Mouse (Mus musculus) erythroblast, adult 5-6 weeks (primary cell): ENCODE measurements around the gene Pparg. TPM values are rescaled to one million over a fixed set of nuclear protein-coding genes. Genes with fewer than 3 reads are reported as not detected.
A peak's percentile ranks its signal among the peaks of the same experiment; 100 is the strongest.

Experiments
- ATAC-seq: replicated peaks from 2 replicates; pipeline ENCODE4 v1.8.0; 2016; ENCODE audit warnings: moderate number of reproducible peaks, mild to moderate bottlenecking, moderate TSS enrichment, inconsistent platforms; ENCODE audit not compliant: poor library complexity, low FRiP score, severe bottlenecking
- total RNA-seq, 2 experiments: library from RNA; stranded (forward) in 1 of 2; stranded (reverse) in 1 of 2; fragments of 150-400 nt in 1 of 2; fragments of 200-764, 138-1000 nt in 1 of 2; gene quantifications; 2 replicates each; pipeline versions ENCODE4 v1.2.3 to v1.2.4; 2015 to 2017; ENCODE audit warnings: low replicate concordance in 2 of 2

Gene Pparg
- total RNA-seq, 2 experiments from 2014 or later = 2.9 to 3.5 TPM

DNA sequence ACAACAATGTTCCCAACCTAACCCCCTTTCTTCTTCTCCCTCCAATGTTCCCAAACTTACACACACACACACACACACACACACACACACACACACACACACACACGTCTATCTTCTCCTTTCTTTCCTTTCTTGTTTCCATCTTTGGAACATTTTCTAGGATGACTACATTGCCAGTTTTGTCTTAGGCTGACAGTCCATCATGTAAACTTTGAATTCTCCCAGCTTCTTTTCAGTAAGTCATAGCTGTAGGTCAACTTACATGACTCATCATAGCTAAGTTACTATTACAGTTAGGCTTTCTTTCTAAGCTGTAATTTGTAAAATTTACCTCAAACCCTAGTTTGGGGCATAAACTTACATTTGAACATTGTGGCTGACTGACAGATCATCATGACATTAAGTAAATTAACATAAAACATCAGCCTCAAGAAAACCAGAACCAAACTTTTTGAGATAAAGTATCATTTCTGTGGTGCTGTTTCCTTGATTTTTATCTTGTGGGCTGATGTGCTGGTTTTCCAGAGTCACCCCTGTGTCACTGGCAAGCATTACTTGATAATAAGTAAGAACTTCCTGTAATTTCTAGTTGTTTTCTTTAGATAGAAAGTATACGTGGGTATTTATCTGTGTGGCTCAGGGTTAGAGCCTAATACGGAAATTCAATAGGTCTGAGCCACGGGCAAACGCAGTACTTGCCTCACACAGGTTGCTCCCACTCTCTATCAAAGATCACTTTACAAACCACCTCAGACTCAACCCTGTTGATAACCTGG is 79.7 kb downstream of the Pparg start:
- no peak for ATAC-seq

- no peak for ATAC-seq
Observed at GRCm38 (mm10) chr6:115452501-115452900, 91.8 kb downstream of the Pparg start.

- no peak for ATAC-seq
Observed at GRCm38 (mm10) chr6:115462743-115463337, 102.1 kb downstream of the Pparg start.

DNA sequence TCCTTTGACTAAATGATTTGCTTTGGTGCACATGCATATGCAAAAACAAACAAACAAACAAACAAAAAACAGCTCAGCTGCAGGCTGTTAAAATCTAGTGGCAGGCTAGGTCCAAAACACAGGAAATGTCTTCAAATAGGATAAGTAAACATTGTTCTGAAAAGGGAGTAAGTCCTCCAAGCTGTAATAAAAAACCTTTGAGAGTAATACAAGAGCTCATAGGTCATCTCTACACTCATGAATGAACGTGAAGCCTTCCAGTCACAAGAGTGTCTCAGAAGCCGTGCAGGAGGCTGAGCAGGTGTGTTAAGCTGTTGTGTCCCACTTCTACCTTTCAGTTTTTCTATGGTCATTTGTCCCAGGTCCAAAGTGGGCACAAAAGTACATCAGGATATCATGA is 102.6 kb downstream of the Pparg start:
- ATAC-seq = no peak

DNA sequence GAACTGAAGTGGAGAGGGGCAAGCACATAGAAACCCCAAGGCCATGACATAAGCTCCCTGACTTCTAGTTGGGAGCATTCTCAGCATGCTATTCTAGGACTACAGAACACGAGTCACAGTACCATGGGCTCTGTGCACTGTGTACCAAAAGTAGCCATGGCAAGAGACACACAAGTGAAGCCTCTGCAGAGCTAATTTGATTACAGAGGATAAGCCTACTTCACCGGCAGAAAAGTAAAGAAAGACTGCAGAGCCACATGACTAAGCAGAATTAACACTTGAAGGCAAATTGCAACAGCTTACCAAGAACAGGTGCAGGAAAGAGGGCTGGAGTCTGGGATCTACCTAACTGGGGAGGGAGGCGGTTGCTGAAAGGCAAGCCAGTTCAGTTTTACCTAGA is 103.9 kb downstream of the Pparg start:
- ATAC-seq = no peak

GRCm38 (mm10) chr6:115465463-115465862 is 104.7 kb downstream of the Pparg start:
- no peak for ATAC-seq

- no peak for ATAC-seq
Observed at GRCm38 (mm10) chr6:115465876-115466275, 105.1 kb downstream of the Pparg start.

DNA sequence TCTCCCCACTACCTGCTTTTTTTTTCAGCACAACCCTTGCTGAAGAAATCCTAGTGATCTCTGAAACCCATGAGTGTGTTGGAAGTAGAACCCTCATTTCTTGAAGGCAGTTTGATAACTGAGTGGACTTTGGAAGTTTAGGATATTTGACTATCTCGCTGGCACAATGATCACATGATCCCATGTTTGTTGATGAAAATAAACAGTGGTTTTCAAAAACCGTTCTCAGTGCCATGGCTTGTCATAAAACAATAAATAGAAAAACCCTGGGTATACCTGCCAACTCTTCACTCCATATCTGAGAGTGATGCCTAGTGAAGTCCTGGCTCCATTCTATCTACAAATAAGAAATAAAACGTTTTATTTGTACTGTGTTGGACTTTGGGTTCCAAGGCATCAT is 105.8 kb downstream of the Pparg start:
- ATAC-seq = no peak

DNA sequence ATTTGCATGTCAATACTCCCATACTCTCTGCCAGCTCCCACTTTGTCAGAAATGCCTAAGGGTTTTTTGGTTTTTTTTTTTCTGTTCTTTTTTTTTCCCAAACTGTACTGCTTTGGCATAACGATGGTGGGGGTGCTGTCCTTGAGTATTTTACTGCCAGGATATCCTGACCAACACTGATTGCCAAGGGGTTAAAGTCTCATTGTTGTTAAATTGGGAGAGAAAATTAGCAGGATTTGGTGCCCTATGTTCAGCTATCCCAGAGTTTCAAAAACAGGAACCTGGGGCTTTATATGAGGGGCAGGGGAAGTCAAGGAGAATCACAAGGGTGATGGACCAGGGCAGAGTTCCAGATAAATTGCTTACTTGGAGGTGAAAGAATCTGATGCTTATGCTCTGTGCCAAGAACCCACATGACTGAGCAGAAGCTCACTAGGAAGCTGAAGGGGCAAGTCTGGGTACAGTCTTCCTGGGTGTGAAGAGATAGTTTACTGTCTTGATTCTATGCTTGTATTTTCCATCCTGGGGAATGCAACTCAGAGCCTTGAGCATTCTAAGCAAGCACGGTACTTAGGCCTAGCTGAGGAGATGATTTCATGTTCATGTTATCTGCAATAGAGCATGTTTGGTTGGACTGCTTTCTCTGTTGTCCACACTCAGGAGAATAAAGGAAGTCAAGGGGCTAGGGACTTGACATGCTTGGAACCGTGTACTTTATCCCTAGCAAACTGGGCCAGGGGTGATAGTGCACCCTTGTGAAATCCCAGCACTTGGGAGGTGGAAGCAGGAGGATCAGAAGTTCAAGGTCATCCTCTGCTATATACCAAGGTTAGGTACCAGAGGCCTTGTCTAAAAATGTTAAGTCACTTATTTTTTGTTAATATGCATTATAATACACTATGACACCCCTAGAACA is 109.2 kb downstream of the Pparg start:
- ATAC-seq = no peak

- ATAC-seq = no peak
Observed at GRCm38 (mm10) chr6:115471956-115472355, 111.2 kb downstream of the Pparg start.

DNA sequence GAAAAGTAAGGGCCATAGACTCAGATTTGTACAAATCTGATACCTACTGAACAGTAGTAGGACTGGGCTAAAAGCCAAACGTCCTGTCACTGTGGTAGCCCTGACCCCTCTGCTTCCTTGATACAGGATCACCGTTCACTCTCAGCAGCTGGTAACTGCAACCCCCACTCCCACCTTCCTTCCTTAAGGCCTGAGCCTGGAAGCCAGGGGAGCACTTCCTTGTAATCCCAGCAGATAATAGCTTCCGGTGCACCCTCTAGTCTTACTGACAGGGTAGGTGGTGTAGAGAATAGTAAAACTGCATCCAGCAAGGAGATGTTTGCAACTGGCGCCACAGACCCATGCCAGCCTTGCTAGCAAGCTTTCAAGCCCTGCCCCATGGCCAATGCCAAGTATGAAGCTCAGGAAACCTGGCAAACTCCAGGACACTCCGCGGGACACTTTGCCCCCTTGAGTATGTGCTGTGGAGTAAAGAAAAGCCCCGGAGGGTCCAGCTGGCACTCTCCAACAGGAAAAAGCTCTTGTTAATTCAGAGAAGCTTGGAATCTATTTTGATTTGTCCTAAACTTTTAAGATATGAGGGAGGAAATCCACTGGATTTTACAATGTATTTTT is 116.4 kb downstream of the Pparg start:
- no peak for ATAC-seq

DNA sequence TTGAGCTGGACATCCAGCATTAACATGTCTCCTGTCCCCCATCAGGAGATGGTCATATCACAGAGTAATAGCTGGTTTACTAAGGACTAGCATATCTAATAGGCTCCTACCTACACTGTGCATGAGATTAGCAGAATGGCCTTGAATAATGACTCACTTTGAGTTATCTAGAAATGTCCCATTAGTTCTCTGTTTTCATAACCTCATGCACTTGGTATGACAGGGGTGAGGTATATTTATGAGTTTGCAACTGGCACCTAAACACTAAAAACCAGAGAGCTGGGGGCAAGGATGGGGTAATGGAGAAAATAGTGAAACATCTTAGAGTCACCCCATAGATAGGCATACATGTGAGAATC is 119.2 kb downstream of the Pparg start:
- peak; percentile 25 for ATAC-seq

DNA sequence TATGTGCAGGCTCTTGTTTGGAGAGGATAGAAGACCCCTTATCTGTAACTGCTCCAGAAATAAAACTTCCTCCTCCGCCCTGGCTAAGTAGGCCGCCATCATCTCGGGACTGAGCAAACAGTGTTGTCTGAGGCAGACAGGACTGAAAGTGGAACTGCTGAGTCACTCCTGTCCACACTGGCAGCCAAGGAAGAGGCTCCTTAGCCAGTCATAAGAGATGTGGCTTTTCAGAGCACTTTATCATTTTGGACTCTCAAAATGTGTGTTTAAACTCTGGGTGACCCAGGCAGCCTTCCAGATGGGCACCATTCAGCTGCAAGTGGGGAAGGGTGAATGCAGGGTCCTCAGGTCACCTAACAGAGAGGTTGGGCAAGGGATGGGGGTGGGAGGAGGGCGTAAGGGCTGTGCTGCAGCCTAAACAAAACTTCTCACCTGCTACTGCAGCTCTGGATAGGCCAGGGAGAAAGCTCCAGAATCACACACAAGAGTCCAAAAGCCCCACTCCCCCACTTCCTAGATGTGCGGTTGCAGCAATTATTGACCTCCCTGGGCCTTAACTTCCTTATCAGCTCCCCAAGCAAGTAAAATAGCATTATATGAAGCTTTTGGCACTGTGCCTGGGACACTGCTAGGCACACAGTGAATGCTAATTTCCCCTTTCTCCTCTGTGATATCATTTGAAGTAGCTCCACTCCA is 119.7 kb downstream of the Pparg start:
- ATAC-seq = peak; percentile 98

DNA sequence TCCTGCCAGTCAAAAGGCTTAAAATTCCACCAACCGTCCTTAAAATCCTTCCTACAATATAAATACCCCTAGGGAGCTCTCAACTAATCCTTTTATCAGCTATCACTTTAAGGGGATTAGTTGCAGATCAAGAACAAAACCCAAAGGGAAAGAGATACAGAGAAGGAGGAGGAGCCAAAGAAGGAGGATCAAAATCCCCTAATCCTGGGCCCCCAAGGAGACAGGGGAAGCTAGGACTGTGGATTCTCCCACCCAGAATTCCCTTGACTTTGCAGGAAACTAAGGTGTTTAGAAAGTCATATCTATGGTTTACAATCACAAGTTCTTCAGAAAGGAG is 120.2 kb downstream of the Pparg start:
- ATAC-seq = no peak

GRCm38 (mm10) chr6:115481603-115482002 is 120.9 kb downstream of the Pparg start:
- no peak for ATAC-seq

DNA sequence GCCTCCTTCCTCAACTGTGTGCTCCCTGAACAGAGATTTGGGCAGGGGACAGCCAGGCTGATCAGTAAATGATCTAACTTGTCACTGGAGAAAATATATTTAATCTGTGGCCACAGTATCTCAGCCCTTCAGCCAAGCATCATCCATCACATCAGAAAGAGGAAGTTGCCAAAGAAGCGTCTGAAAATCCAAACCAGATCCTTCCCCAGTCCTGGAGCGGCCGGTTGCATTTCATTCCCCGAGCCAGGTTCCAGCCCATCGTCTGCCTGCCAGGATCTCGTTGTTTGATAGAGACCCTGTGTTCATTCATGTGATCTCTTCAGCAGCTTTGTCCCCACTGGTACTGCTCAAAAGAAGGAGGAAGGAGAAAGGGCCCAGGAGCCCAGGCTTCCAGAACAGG is 124.9 kb downstream of the Pparg start:
- ATAC-seq = no peak

DNA sequence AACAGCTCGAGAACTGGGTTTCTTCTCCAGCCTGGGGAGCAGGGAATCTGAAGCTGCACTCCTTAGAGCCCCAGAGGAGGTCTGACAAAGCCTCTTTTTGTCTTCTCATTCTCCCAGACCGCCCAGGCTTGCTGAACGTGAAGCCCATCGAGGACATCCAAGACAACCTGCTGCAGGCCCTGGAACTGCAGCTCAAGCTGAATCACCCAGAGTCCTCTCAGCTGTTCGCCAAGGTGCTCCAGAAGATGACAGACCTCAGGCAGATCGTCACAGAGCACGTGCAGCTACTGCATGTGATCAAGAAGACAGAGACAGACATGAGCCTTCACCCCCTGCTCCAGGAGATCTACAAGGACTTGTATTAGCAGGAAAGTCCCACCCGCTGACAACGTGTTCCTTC is 129.1 kb downstream of the Pparg start:
- no peak for ATAC-seq

DNA sequence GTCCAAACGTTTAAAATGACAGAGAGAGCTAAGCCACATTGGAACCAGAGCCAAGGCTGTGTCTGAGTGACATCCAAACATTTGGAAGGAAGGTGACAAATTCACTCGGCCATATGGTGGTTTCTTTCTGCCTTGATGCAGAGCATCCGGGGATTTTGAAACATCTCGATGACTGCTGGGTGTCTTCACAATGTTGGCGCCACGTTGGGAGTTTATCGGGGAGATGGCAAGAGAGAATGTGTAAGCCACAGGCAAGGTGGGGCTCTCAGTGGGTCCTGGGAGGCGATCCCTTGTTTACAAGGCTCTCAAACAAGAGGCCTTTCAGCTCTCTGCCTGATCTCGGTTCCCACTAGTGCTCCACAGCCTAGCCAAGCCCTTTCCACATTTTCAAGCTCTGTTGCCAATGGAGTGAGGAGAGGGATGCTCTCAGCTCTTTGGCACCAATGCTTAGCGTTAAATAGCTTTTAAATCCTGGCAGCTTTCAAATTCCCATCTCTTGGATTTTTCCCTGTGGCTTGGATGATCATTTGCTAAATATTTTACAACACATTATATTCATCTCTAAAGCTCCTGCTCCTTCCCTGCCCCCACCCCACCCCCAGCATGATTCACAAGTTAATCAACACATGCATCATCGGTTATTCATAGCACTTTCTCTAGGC is 132.3 kb downstream of the Pparg start:
- ATAC-seq = no peak

DNA sequence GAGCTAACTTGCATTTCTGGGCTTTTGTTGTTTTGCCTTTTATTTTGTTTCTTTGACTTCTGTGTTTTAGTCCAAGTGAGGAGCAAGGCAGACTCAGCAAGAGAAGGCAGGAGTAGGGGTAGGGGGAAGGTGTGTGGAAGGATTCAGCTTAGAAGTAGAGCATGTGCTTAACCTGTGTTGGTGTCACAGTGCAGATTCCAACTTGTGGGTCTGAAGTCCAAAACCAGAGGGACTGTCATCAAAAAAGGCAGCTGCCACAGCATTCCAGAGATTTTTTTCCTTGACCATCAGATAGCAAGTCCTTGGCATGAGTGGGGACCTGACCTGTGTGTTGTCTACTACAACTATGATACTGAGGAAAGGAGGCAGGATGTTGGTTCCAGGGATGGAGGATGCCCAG is 133.1 kb downstream of the Pparg start:
- no peak for ATAC-seq
